Mouse (Mus musculus): ENCODE results near the gene Heatr3.

Gene Heatr3

GRCm38 (mm10) chr8:88137748-88138484, at the start of gene Heatr3:
Heatr3 (plus strand) TSS chr8:88137855.
- H3K4me3 ChIP-seq (replicated peaks; ENCODE audit: low read length), result peak within 1 kb of the TSS; percentile 98
- H3K27me3 ChIP-seq (ENCODE audit: insufficient read depth, low read length), result no peaks in the 10 kb centered on the region
- no peak for TF ChIP-seq NANOG (IDR thresholded peaks at IDR 0.05; ENCODE audit: borderline replicate concordance, low read length)
- no peak for TF ChIP-seq POU5F1 (IDR thresholded peaks at IDR 0.05; ENCODE audit: borderline replicate concordance, low read length)
- no peak for TF ChIP-seq CTCF (conservative IDR thresholded peaks at IDR 0.05; ENCODE audit: low read length)
- H3K9me3 ChIP-seq (ENCODE audit: low read length), result no peaks in the 10 kb centered on the region
- peaks cover 67% of the 10 kb centered on the region for H3K36me3 ChIP-seq (ENCODE audit: insufficient read depth, low read length)
- peaks cover 24% of the 10 kb centered on the region for H3K4me1 ChIP-seq (replicated peaks; ENCODE audit: low read depth, low read length)

- Histone ChIP-seq H3K36me3 (ENCODE audit: insufficient read depth, low read length) (no peaks in the 10 kb centered on the region), H3K4me3 (replicated peaks; ENCODE audit: low read length) (no peak overlapping the region), H3K4me1 (replicated peaks; ENCODE audit: low read depth, low read length) (peaks cover 10% of the 10 kb centered on the region), H3K9me3 (ENCODE audit: low read length) (no peaks in the 10 kb centered on the region), H3K27me3 (ENCODE audit: insufficient read depth, low read length) (no peaks in the 10 kb centered on the region)
- no peak for TF ChIP-seq CTCF (conservative IDR thresholded peaks at IDR 0.05; ENCODE audit: low read length)
- TF ChIP-seq NANOG (IDR thresholded peaks at IDR 0.05; ENCODE audit: borderline replicate concordance, low read length), result no peak
- TF ChIP-seq POU5F1 (IDR thresholded peaks at IDR 0.05; ENCODE audit: borderline replicate concordance, low read length), result no peak
Observed at GRCm38 (mm10) chr8:88088006-88088405, 49.6 kb upstream of the Heatr3 start.

GRCm38 (mm10) chr8:88091661-88092060, 46.0 kb upstream of the Heatr3 start:
- no peaks in the 10 kb centered on the region for H3K36me3 ChIP-seq (ENCODE audit: insufficient read depth, low read length)
- no peaks in the 10 kb centered on the region for H3K9me3 ChIP-seq (ENCODE audit: low read length)
- H3K4me1 ChIP-seq (replicated peaks; ENCODE audit: low read depth, low read length), result peaks cover 15% of the 10 kb centered on the region
- no peaks in the 10 kb centered on the region for H3K27me3 ChIP-seq (ENCODE audit: insufficient read depth, low read length)
- H3K4me3 ChIP-seq (replicated peaks; ENCODE audit: low read length), result no peak overlapping the region
- TF ChIP-seq CTCF (conservative IDR thresholded peaks at IDR 0.05; ENCODE audit: low read length) (no peak), POU5F1 (IDR thresholded peaks at IDR 0.05; ENCODE audit: borderline replicate concordance, low read length) (no peak), NANOG (IDR thresholded peaks at IDR 0.05; ENCODE audit: borderline replicate concordance, low read length) (no peak)

GRCm38 (mm10) chr8:88093367-88093766, 44.3 kb upstream of the Heatr3 start:
- H3K36me3 ChIP-seq (ENCODE audit: insufficient read depth, low read length), result no peaks in the 10 kb centered on the region
- TF ChIP-seq NANOG (IDR thresholded peaks at IDR 0.05; ENCODE audit: borderline replicate concordance, low read length) (no peak), CTCF (conservative IDR thresholded peaks at IDR 0.05; ENCODE audit: low read length) (no peak), POU5F1 (IDR thresholded peaks at IDR 0.05; ENCODE audit: borderline replicate concordance, low read length) (no peak)
- peaks cover 15% of the 10 kb centered on the region for H3K4me1 ChIP-seq (replicated peaks; ENCODE audit: low read depth, low read length)
- no peaks in the 10 kb centered on the region for H3K9me3 ChIP-seq (ENCODE audit: low read length)
- no peaks in the 10 kb centered on the region for H3K27me3 ChIP-seq (ENCODE audit: insufficient read depth, low read length)
- H3K4me3 ChIP-seq (replicated peaks; ENCODE audit: low read length), result no peak overlapping the region

- TF ChIP-seq POU5F1 (IDR thresholded peaks at IDR 0.05; ENCODE audit: borderline replicate concordance, low read length) (no peak), NANOG (IDR thresholded peaks at IDR 0.05; ENCODE audit: borderline replicate concordance, low read length) (no peak), CTCF (conservative IDR thresholded peaks at IDR 0.05; ENCODE audit: low read length) (no peak)
Observed at GRCm38 (mm10) chr8:88098856-88099255, 38.8 kb upstream of the Heatr3 start.

GRCm38 (mm10) chr8:88099526-88099925, 38.1 kb upstream of the Heatr3 start:
- H3K4me1 ChIP-seq (replicated peaks; ENCODE audit: low read depth, low read length), result peaks cover 8% of the 10 kb centered on the region
- no peaks in the 10 kb centered on the region for H3K27me3 ChIP-seq (ENCODE audit: insufficient read depth, low read length)
- H3K36me3 ChIP-seq (ENCODE audit: insufficient read depth, low read length), result no peaks in the 10 kb centered on the region
- H3K9me3 ChIP-seq (ENCODE audit: low read length), result no peaks in the 10 kb centered on the region
- TF ChIP-seq CTCF (conservative IDR thresholded peaks at IDR 0.05; ENCODE audit: low read length), result peak; percentile 90
- TF ChIP-seq NANOG (IDR thresholded peaks at IDR 0.05; ENCODE audit: borderline replicate concordance, low read length), result no peak
- no peak for TF ChIP-seq POU5F1 (IDR thresholded peaks at IDR 0.05; ENCODE audit: borderline replicate concordance, low read length)
- H3K4me3 ChIP-seq (replicated peaks; ENCODE audit: low read length), result no peak overlapping the region

More at GRCm38 (mm10) chr8:88098856-88099255, 38.8 kb upstream of the Heatr3 start:
- peaks cover 7% of the 10 kb centered on the region for H3K4me1 ChIP-seq (replicated peaks; ENCODE audit: low read depth, low read length)
- H3K9me3 ChIP-seq (ENCODE audit: low read length), result no peaks in the 10 kb centered on the region
- no peaks in the 10 kb centered on the region for H3K27me3 ChIP-seq (ENCODE audit: insufficient read depth, low read length)
- no peaks in the 10 kb centered on the region for H3K36me3 ChIP-seq (ENCODE audit: insufficient read depth, low read length)
- H3K4me3 ChIP-seq (replicated peaks; ENCODE audit: low read length), result no peak overlapping the region

- TF ChIP-seq CTCF (conservative IDR thresholded peaks at IDR 0.05; ENCODE audit: low read length) (peak; percentile 37), POU5F1 (IDR thresholded peaks at IDR 0.05; ENCODE audit: borderline replicate concordance, low read length) (no peak)
- Histone ChIP-seq H3K4me1 (replicated peaks; ENCODE audit: low read depth, low read length) (peaks cover 15% of the 10 kb centered on the region; the same call in 1 of the 2 replicates), H3K27me3 (ENCODE audit: insufficient read depth, low read length) (peaks cover 3% of the 10 kb centered on the region; the same call in 1 of the 2 replicates), H3K36me3 (ENCODE audit: insufficient read depth, low read length) (no peaks in the 10 kb centered on the region), H3K4me3 (replicated peaks; ENCODE audit: low read length) (no peak overlapping the region), H3K9me3 (ENCODE audit: low read length) (no peaks in the 10 kb centered on the region)
Observed at GRCm38 (mm10) chr8:88109241-88109640, 28.4 kb upstream of the Heatr3 start.

GRCm38 (mm10) chr8:88118456-88119036, 19.1 kb upstream of the Heatr3 start, which contains the start of gene Cnep1r1:
Cnep1r1 (plus strand) TSS chr8:88118769.
- Histone ChIP-seq H3K27me3 (ENCODE audit: insufficient read depth, low read length) (no peaks in the 10 kb centered on the region), H3K4me1 (replicated peaks; ENCODE audit: low read depth, low read length) (peaks cover 18% of the 10 kb centered on the region), H3K9me3 (ENCODE audit: low read length) (no peaks in the 10 kb centered on the region), H3K36me3 (ENCODE audit: insufficient read depth, low read length) (peaks cover 13% of the 10 kb centered on the region), H3K4me3 (replicated peaks; ENCODE audit: low read length) (peak within 1 kb of the TSS; percentile 96)
- TF ChIP-seq CTCF (conservative IDR thresholded peaks at IDR 0.05; ENCODE audit: low read length), result peak; percentile 54
- no peak for TF ChIP-seq POU5F1 (IDR thresholded peaks at IDR 0.05; ENCODE audit: borderline replicate concordance, low read length)
